Mouse (Mus musculus): ENCODE measurements around the gene Ccl4. TPM values are rescaled to one million over a fixed set of nuclear protein-coding genes. Genes with fewer than 3 reads are reported as not detected.

Ccl4 gene
- 10 to 100 TPM; 17.5 to 20.5 TPM for total RNA-seq (2023)

GRCm38 (mm10) chr11:83662204-83662603 is at the start of gene Ccl4:
TSS of gene Ccl4 (plus strand) at chr11:83662584.

GRCm38 (mm10) chr11:83645521-83645920 is 16.9 kb upstream of the Ccl4 start, which contains the start of gene Rpl9-ps1:
TSS of gene Rpl9-ps1 (minus strand) at chr11:83645621.

GRCm38 (mm10) chr11:83649305-83649841 is 13.0 kb upstream of the Ccl4 start, which contains the start of gene Ccl3:
TSS of gene Ccl3 (minus strand) at chr11:83649355.

GRCm38 (mm10) chr11:83703705-83704104 is 41.3 kb downstream of the Ccl4 start, which contains the start of gene Wfdc17:
TSS of gene Wfdc17 (plus strand) at chr11:83703991.

GRCm38 (mm10) chr11:83708715-83709114 is 46.3 kb downstream of the Ccl4 start, which contains the start of gene Wfdc18:
TSS of gene Wfdc18 (plus strand) at chr11:83709015.

Other genes starting within 250 kb of the Ccl4 start
- under 1 TPM; 0.13 to 0.20 TPM for gene Gas2l2, start 233.1 kb upstream of the Ccl4 start, total RNA-seq (2023)
- 10 to 100 TPM; 49.2 to 61.8 TPM for gene 1700020L24Rik, start 224.9 kb upstream of the Ccl4 start, total RNA-seq (2023)
- gene Mmp28, start 199.5 kb upstream of the Ccl4 start, total RNA-seq (2023): 1 to 10 TPM; 2.5 TPM
- 10 to 100 TPM; 74.2 to 85.4 TPM for gene Taf15, start 189.5 kb upstream of the Ccl4 start, total RNA-seq (2023)
- not detected for gene Heatr9, start 140.4 kb upstream of the Ccl4 start, total RNA-seq (2023)
- gene Ccl5, start 132.1 kb upstream of the Ccl4 start, total RNA-seq (2023): 1 to 10 TPM in 1 of 2 experiments, under 1 TPM in 1; 0.99 to 2.0 TPM
- gene Ccl9, start 83.9 kb upstream of the Ccl4 start, total RNA-seq (2023): 100 to 1,000 TPM; 149 to 171 TPM
- 100 to 1,000 TPM; 752 to 851 TPM for gene Ccl6, start 69.5 kb upstream of the Ccl4 start, total RNA-seq (2023)
- gene Rpl9-ps1, start 17.0 kb upstream of the Ccl4 start, total RNA-seq (2023): not detected
- 100 to 1,000 TPM in 1 of 2 experiments, 10 to 100 TPM in 1; 88.6 to 122 TPM for gene Ccl3, start 13.2 kb upstream of the Ccl4 start, total RNA-seq (2023)
- gene Wfdc17, start 41.4 kb downstream of the Ccl4 start, total RNA-seq (2023): 10 to 100 TPM; 28.0 to 34.8 TPM
- 1 to 10 TPM in 1 of 2 experiments, not detected in 1; 1.5 TPM for gene Wfdc18, start 46.4 kb downstream of the Ccl4 start, total RNA-seq (2023)
- 100 to 1,000 TPM; 660 to 716 TPM for gene Wfdc21, start 84.4 kb downstream of the Ccl4 start, total RNA-seq (2023)
- gene Heatr6, start 91.1 kb downstream of the Ccl4 start, total RNA-seq (2023): 10 to 100 TPM; 29.5 to 38.3 TPM
- under 1 TPM in 1 of 2 experiments, not detected in 1; 0.18 TPM for gene Hnf1b, start 187.5 kb downstream of the Ccl4 start, total RNA-seq (2023)

All from neutrophil, adult 83 days (primary cell).